Mouse (Mus musculus): ENCODE results near the gene Fam155a. TPM values are rescaled to one million over a fixed set of nuclear protein-coding genes. Genes with fewer than 3 reads are reported as not detected.

The Fam155a gene
- total and polyA plus RNA-seq, 2 experiments from 2014 or later: 0.04 to 1.4 TPM

DNA sequence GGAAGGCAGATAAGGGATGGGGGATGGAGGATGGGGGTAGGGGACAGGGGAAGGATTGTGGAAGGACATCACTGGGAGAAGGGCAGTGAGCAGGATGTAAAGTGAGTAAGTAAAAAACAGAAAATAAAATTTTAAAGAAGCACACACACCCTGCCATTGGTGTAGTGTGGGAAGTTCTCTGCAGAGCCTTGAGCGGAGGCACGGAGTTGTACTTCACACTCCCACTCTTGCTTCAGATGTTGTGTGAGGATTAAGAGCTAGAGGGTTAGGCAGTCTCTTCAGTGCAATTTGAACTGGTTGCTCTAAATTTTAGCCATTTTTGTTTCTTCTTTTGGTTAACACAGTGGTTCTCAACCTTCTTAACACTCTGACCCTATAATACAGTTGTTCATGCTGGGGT is 114.1 kb downstream of the Fam155a start:
- no peaks in the 10 kb centered on the region for H3K9me3 ChIP-seq (replicated peaks; ENCODE audit: control insufficient read depth, low read length)
- TF ChIP-seq CTCF (IDR thresholded peaks at IDR 0.05; ENCODE audit: low read depth) (no peak), EP300 (IDR thresholded peaks at IDR 0.05; ENCODE audit: low read depth) (no peak)
- no peak overlapping the region for H3K9ac ChIP-seq (replicated peaks; ENCODE audit: low read depth, low read length)
- H3K4me3 ChIP-seq (ENCODE audit: low read depth, low read length): no peak overlapping the region
- H3K27me3 ChIP-seq (ENCODE audit: control insufficient read depth, insufficient read depth, low read length): no peaks in the 10 kb centered on the region
- H3K27ac ChIP-seq (ENCODE audit: low read depth): no peak overlapping the region
- no peak for DNase-seq (ENCODE audit: low spot score)
- WGBS: 80% methylated on average over 2 of the region's 2 CpGs
- ATAC-seq (ENCODE audit: insufficient read depth, low read depth): no peak
- no peaks in the 10 kb centered on the region for H3K4me1 ChIP-seq (ENCODE audit: control insufficient read depth, insufficient read depth)
- H3K4me2 ChIP-seq (ENCODE audit: low read depth, low read length): no peak overlapping the region
- no peaks in the 10 kb centered on the region for H3K36me3 ChIP-seq (replicated peaks; ENCODE audit: control insufficient read depth, insufficient read depth, low read length)

DNA sequence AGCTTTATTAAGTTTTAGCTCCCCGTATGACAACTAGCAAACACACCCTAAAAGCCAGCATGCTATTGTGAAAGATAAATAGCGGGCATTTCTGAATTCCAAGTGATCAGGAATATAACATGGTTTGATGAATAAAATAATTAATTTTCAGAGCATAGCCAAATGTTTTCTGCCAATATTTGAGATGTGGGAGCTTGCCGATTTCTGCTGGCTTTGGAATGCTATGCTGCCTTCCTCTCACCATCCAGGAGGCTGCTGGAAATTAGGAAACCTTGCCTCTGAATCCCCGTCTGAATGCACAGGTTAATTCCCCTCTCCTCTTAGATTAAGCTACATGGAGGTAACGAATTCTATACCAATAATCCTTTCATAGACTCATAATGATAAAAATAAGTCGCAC is 116.1 kb downstream of the Fam155a start:
- ATAC-seq (ENCODE audit: insufficient read depth, low read depth) (no peak), DNase-seq (ENCODE audit: low spot score) (no peak)
- Histone ChIP-seq H3K4me2 (ENCODE audit: low read depth, low read length) (no peak overlapping the region), H3K36me3 (replicated peaks; ENCODE audit: control insufficient read depth, insufficient read depth, low read length) (no peaks in the 10 kb centered on the region), H3K9me3 (replicated peaks; ENCODE audit: control insufficient read depth, low read length) (no peaks in the 10 kb centered on the region), H3K9ac (replicated peaks; ENCODE audit: low read depth, low read length) (no peak overlapping the region), H3K27me3 (ENCODE audit: control insufficient read depth, insufficient read depth, low read length) (no peaks in the 10 kb centered on the region), H3K4me3 (ENCODE audit: low read depth, low read length) (no peak overlapping the region), H3K27ac (ENCODE audit: low read depth) (no peak overlapping the region), H3K4me1 (ENCODE audit: control insufficient read depth, insufficient read depth) (no peaks in the 10 kb centered on the region)
- WGBS: 78% methylated on average over 6 of the region's 6 CpGs
- TF ChIP-seq EP300 (IDR thresholded peaks at IDR 0.05; ENCODE audit: low read depth) (no peak), CTCF (IDR thresholded peaks at IDR 0.05; ENCODE audit: low read depth) (no peak)

DNA sequence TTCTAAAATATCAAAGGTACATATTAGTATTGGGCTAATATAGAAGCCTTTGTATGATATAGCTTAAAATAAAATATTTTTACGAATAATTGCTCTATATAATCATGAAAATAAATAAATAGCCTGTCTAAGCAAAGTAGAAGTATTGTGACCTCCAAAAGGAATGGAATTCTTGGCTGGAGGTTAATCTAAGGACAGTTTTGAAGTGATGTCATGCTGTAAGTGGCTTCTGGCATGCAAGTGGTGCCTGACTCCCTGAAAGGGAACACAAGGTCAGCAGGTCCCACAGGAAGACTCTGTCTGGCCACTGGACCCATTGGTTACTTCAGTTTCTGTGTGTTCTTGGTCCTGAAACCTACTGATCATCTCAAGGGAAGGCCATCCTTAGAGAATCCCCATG is 117.3 kb downstream of the Fam155a start:
- Histone ChIP-seq H3K27ac (ENCODE audit: low read depth) (no peak overlapping the region), H3K9ac (replicated peaks; ENCODE audit: low read depth, low read length) (no peak overlapping the region), H3K4me1 (ENCODE audit: control insufficient read depth, insufficient read depth) (no peaks in the 10 kb centered on the region), H3K27me3 (ENCODE audit: control insufficient read depth, insufficient read depth, low read length) (no peaks in the 10 kb centered on the region), H3K4me3 (ENCODE audit: low read depth, low read length) (no peak overlapping the region), H3K36me3 (replicated peaks; ENCODE audit: control insufficient read depth, insufficient read depth, low read length) (no peaks in the 10 kb centered on the region), H3K9me3 (replicated peaks; ENCODE audit: control insufficient read depth, low read length) (no peaks in the 10 kb centered on the region), H3K4me2 (ENCODE audit: low read depth, low read length) (no peak overlapping the region)
- DNase-seq (ENCODE audit: low spot score): peak; percentile 61
- no peak for TF ChIP-seq CTCF (IDR thresholded peaks at IDR 0.05; ENCODE audit: low read depth)
- TF ChIP-seq EP300 (IDR thresholded peaks at IDR 0.05; ENCODE audit: low read depth): no peak
- ATAC-seq (ENCODE audit: insufficient read depth, low read depth): peak; percentile 74
- 27% methylated on average over 1 of the region's 1 CpGs for WGBS

DNA sequence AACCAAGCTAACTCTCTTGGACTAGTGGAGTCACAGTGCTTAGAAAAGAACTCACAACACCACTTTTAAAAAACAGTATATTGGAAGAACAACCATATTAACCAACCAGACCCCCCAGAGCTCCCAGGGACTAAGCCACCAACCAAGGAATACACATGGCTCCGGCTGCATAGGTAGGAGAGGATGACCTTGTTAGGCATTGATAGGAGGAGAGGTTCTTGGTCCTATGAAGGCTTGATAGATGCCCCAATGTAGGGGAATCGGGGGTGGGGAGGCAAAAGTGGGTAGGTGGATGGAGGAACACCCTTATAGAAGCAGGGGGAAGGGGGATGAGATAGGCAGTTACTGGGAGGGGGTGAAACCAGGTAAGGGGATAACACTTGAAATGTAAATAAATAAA is 132.8 kb downstream of the Fam155a start:
- Histone ChIP-seq H3K27me3 (ENCODE audit: control insufficient read depth, insufficient read depth, low read length) (no peaks in the 10 kb centered on the region), H3K36me3 (replicated peaks; ENCODE audit: control insufficient read depth, insufficient read depth, low read length) (no peaks in the 10 kb centered on the region), H3K4me2 (ENCODE audit: low read depth, low read length) (no peak overlapping the region), H3K9me3 (replicated peaks; ENCODE audit: control insufficient read depth, low read length) (no peaks in the 10 kb centered on the region), H3K4me1 (ENCODE audit: control insufficient read depth, insufficient read depth) (no peaks in the 10 kb centered on the region), H3K4me3 (ENCODE audit: low read depth, low read length) (no peak overlapping the region), H3K27ac (ENCODE audit: low read depth) (no peak overlapping the region), H3K9ac (replicated peaks; ENCODE audit: low read depth, low read length) (no peak overlapping the region)
- DNase-seq (ENCODE audit: low spot score): no peak
- WGBS: 77% methylated on average over 2 of the region's 2 CpGs
- no peak for TF ChIP-seq CTCF (IDR thresholded peaks at IDR 0.05; ENCODE audit: low read depth)
- no peak for TF ChIP-seq EP300 (IDR thresholded peaks at IDR 0.05; ENCODE audit: low read depth)
- no peak for ATAC-seq (ENCODE audit: insufficient read depth, low read depth)

DNA sequence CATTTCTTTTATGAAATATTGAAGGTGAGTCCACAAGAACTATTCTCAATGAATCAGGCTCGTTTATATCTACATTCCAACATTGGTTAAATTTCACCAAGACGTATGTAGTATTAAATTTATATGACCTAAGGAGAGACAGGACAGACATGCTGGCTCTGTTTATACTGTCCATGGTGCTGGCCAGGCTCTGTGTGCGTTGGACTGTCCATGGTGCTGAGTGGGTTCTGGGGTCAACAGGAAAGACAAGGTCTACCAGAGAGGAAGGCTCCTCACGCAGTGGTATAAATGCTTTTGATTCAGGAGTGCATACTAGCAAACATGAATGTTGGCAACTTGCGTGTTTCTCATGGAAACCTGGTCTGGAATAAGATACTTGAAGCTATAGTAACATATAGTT is 135.7 kb downstream of the Fam155a start:
- H3K4me2 ChIP-seq (ENCODE audit: low read depth, low read length): no peak overlapping the region
- no peaks in the 10 kb centered on the region for H3K9me3 ChIP-seq (replicated peaks; ENCODE audit: control insufficient read depth, low read length)
- H3K27ac ChIP-seq (ENCODE audit: low read depth): no peak overlapping the region
- H3K4me3 ChIP-seq (ENCODE audit: low read depth, low read length): no peak overlapping the region
- DNase-seq (ENCODE audit: low spot score) (peak; percentile 11), ATAC-seq (ENCODE audit: insufficient read depth, low read depth) (no peak)
- H3K27me3 ChIP-seq (ENCODE audit: control insufficient read depth, insufficient read depth, low read length): no peaks in the 10 kb centered on the region
- H3K9ac ChIP-seq (replicated peaks; ENCODE audit: low read depth, low read length): no peak overlapping the region
- 47% methylated on average over 5 of the region's 5 CpGs for WGBS
- no peaks in the 10 kb centered on the region for H3K4me1 ChIP-seq (ENCODE audit: control insufficient read depth, insufficient read depth)
- H3K36me3 ChIP-seq (replicated peaks; ENCODE audit: control insufficient read depth, insufficient read depth, low read length): no peaks in the 10 kb centered on the region
- TF ChIP-seq EP300 (IDR thresholded peaks at IDR 0.05; ENCODE audit: low read depth) (no peak), CTCF (IDR thresholded peaks at IDR 0.05; ENCODE audit: low read depth) (no peak)

DNA sequence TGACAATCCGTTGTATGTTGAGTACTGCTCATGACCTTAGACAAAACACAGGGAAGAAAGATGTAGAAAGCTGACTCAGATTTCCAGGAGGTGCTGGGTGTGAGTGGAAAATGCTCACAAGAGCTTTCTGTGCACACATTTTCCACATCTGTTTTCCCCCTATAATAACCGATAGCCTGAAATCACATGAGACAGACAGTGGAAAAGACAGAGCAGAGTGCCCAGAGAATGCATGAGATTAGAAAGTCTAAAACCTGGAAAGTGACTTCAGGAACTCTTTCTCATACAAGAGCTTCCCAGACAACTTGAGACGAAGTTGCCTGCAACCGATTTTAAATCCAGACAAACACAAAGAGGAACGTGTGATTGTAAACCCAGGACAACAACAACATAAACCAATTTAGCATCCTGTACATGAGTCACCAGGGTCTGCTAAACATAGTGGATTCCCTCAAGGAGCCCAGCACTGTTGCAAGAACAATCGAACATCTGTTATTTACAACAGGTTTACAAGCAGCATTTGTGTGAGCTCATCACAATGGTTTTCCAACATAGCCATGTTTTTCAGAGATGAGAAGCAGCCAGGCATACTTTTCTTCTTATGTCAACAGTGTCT is 163.8 kb downstream of the Fam155a start:
- DNase-seq (ENCODE audit: low spot score) (no peak), ATAC-seq (ENCODE audit: insufficient read depth, low read depth) (no peak)
- WGBS: 57% methylated on average over 6 of the region's 6 CpGs
- Histone ChIP-seq H3K4me3 (ENCODE audit: low read depth, low read length) (no peak overlapping the region), H3K27me3 (ENCODE audit: control insufficient read depth, insufficient read depth, low read length) (no peaks in the 10 kb centered on the region), H3K27ac (ENCODE audit: low read depth) (no peak overlapping the region), H3K9me3 (replicated peaks; ENCODE audit: control insufficient read depth, low read length) (no peaks in the 10 kb centered on the region), H3K9ac (replicated peaks; ENCODE audit: low read depth, low read length) (no peak overlapping the region), H3K4me2 (ENCODE audit: low read depth, low read length) (no peak overlapping the region), H3K4me1 (ENCODE audit: control insufficient read depth, insufficient read depth) (no peaks in the 10 kb centered on the region), H3K36me3 (replicated peaks; ENCODE audit: control insufficient read depth, insufficient read depth, low read length) (no peaks in the 10 kb centered on the region)
- TF ChIP-seq CTCF (IDR thresholded peaks at IDR 0.05; ENCODE audit: low read depth) (no peak), EP300 (IDR thresholded peaks at IDR 0.05; ENCODE audit: low read depth) (no peak)

Measured in heart, postnatal 0 days (tissue).